Mouse (Mus musculus): ENCODE measurements around the gene Car4. TPM values are rescaled to one million over a fixed set of nuclear protein-coding genes. Genes with fewer than 3 reads are reported as not detected.
A peak's percentile ranks its signal among the peaks of the same experiment; 100 is the strongest.

The Car4 gene
- total RNA-seq, 2 experiments from 2014 or later, result 16.9 to 29.0 TPM

GRCm38 (mm10) chr11:85003566-85003965 is 46.0 kb downstream of the Car4 start:
- DNase-seq, result peak in 1 of 2 experiments; percentile 30

GRCm38 (mm10) chr11:85013121-85013520 is 55.5 kb downstream of the Car4 start:
- no peak for DNase-seq

Other genes starting within 250 kb of the Car4 start
- 10 to 100 TPM; 20.8 to 25.0 TPM for gene Mrm1, start 138.3 kb upstream of the Car4 start, total RNA-seq (2021)
- 10 to 100 TPM; 97.1 to 99.1 TPM for gene Dhrs11, start 128.8 kb upstream of the Car4 start, total RNA-seq (2021)
- 10 to 100 TPM; 53.9 to 57.9 TPM for gene Ggnbp2, start 87.0 kb upstream of the Car4 start, total RNA-seq (2021)
- 1 to 10 TPM; 3.2 to 5.2 TPM for gene Myo19, start 77.6 kb upstream of the Car4 start, total RNA-seq (2021)
- 1 to 10 TPM; 6.4 to 7.3 TPM for gene Pigw, start 77.5 kb upstream of the Car4 start, total RNA-seq (2021)
- gene Znhit3, start 41.4 kb upstream of the Car4 start, total RNA-seq (2021), result 10 to 100 TPM; 11.5 to 12.9 TPM
- 10 to 100 TPM; 20.9 to 24.1 TPM for gene Usp32, start 182.4 kb downstream of the Car4 start, total RNA-seq (2021)
- not detected for gene 1700125H20Rik, start 212.6 kb downstream of the Car4 start, total RNA-seq (2021)